Mouse (Mus musculus) intestine, postnatal 0 days (tissue): ENCODE measurements around the gene 0610010K14Rik. TPM values are rescaled to one million over a fixed set of nuclear protein-coding genes. Genes with fewer than 3 reads are reported as not detected.

Experiments
- ATAC-seq: fragments of 200-750 bp; cut with Nextera tagmentation; 2 replicates; pipeline ENCODE4 v1.8.0; 2017; ENCODE audit warnings: mild to moderate bottlenecking, moderate TSS enrichment, moderate library complexity
- H3K27ac ChIP-seq: fragments of 300-500 bp; sonication (generic); 2 replicates; pipeline ENCODE4 v1.5.1; 2014; ENCODE audit warnings: mild to moderate bottlenecking, low read depth, low read length, moderate library complexity
- H3K27me3 ChIP-seq: fragments of 300-500 bp; sonication (generic); replicated peaks from 2 replicates; pipeline ENCODE4 v1.6.1; 2014; ENCODE audit warnings: low read length, mixed read lengths; ENCODE audit not compliant: control insufficient read depth, insufficient read depth
- H3K36me3 ChIP-seq: fragments of 300-500 bp; sonication (generic); 2 replicates; pipeline ENCODE4 v1.6.1; 2014; ENCODE audit warnings: mild to moderate bottlenecking, moderate library complexity; ENCODE audit not compliant: control insufficient read depth, insufficient read depth
- H3K4me1 ChIP-seq: fragments of 300-500 bp; sonication (generic); replicated peaks from 2 replicates; pipeline ENCODE4 v1.6.1; 2014; ENCODE audit warnings: antibody characterized with exemption, low read length, mixed read lengths; ENCODE audit not compliant: control insufficient read depth, insufficient read depth
- H3K4me2 ChIP-seq: fragments of 300-500 bp; sonication (generic); replicated peaks from 2 replicates; pipeline ENCODE4 v1.6.1; 2014; ENCODE audit warnings: low read depth, mild to moderate bottlenecking, moderate library complexity
- H3K4me3 ChIP-seq: fragments of 300-500 bp; sonication (generic); 2 replicates; pipeline ENCODE4 v1.5.1; 2014; ENCODE audit warnings: low read depth, low read length
- H3K9ac ChIP-seq: fragments of 300-500 bp; sonication (generic); 2 replicates; pipeline ENCODE4 v1.6.1; 2014; ENCODE audit warnings: mild to moderate bottlenecking, low read depth, low read length
- H3K9me3 ChIP-seq: fragments of 300-500 bp; sonication (generic); 2 replicates; pipeline ENCODE4 v1.6.1; 2016; ENCODE audit warnings: mixed run types; ENCODE audit not compliant: control insufficient read depth
- CTCF ChIP-seq: sonication (generic); IDR thresholded peaks from 2 replicates; pipeline ENCODE4 v1.5.1; 2016; ENCODE audit warnings: low read depth, mild to moderate bottlenecking, control low read depth, antibody characterized with exemption, moderate library complexity
- WGBS: fragments of 180-500 bp; shearing (Covaris S2); extraction: QIAGEN DNeasy Blood & Tissue Kit; methylation state at CpG from one replicate; pipeline ENCODE4 v1.1.7; 2014; 5-methylcytosine and 5-hydroxymethylcytosine counted together
- polyA plus RNA-seq: library from polyadenylated mRNA; unstranded; fragments of >200 nt; fragmentation: Nextera tagmentation; extraction: Ambion mirVana; gene quantifications from 2 replicates; pipeline ENCODE4 v1.2.1, GENCODE M21; 2015

Gene 0610010K14Rik
- polyA plus RNA-seq, 1 experiment from 2014 or later: 72.7 TPM

DNA sequence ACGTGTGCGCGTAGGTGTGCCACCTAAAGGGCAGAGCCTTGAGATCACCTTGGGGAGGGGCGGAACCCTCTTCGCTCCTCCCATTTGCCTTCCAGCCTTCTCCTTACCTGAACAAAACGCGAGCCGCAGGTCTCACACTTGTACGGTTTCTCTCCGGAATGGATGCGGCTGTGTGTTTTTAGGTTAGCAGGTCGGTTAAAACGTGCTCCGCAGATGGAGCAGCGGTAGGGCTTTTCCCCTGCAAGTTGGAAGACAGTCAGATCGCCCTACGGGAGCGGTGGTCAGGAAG is 11.2 kb downstream of the 0610010K14Rik start:
- Histone ChIP-seq H3K36me3 (no peaks in the 10 kb centered on the region), H3K9ac (peak overlapping the region; percentile 38; the same call in 1 of the 2 replicates), H3K4me3 (peak overlapping the region; percentile 32), H3K9me3 (no peaks in the 10 kb centered on the region), H3K27me3 (peaks cover 7% of the 10 kb centered on the region; the same call in 1 of the 2 replicates), H3K4me2 (peak overlapping the region; percentile 72), H3K4me1 (peaks cover 9% of the 10 kb centered on the region; the same call in 1 of the 2 replicates), H3K27ac (no peak overlapping the region)
- WGBS: 13% methylated on average over 18 of the region's 18 CpGs
- 0 out of 2 replicates have a peak, but pooled peaks have one; percentile 22 for ATAC-seq
- no peak; the same call in 1 of the 2 replicates for TF ChIP-seq CTCF

DNA sequence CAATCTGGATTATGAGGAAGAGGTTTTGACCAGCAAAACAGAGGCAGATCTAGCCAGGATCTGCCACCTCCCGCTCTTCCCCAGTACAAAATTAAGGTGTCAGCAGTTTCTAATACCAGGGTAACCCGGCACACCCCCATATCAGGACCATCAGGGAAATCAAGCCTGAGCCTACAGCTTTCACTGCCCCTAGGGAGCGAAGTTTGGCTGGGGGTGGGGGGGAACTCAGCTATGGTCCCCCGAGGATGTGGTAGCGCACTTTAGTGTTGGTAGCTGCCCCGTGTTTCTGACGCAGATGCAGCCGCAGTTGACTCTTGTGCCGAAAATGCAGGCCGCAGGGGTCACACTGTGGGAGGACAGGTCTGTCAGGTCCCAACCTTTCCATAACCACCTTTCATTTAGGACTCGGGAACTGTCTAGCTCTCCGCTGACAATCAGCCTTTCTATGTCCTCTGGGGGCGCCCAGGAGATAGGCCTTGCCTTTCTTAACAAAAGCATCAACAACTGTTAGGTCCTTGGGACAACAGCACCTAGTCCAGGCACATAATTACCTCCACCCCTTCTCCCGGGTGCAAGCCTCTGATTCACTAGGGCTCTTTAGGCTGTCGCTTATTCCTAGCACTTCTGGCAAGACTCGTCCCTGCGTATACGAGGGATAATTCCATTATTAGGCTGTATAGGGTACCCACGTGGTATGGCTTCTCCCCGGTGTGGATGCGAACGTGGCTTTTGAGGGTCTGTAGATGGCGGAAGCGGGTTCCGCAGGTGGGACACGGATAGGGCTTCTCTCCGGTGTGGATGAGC is 11.7 kb downstream of the 0610010K14Rik start:
- WGBS: 19% methylated on average over 27 of the region's 27 CpGs
- H3K9me3 ChIP-seq: no peaks in the 10 kb centered on the region
- no peak for ATAC-seq
- H3K4me2 ChIP-seq: peak overlapping the region; percentile 72
- TF ChIP-seq CTCF: peak; percentile 40
- H3K4me1 ChIP-seq: peaks cover 9% of the 10 kb centered on the region; the same call in 1 of the 2 replicates
- peaks cover 7% of the 10 kb centered on the region; the same call in 1 of the 2 replicates for H3K27me3 ChIP-seq
- H3K4me3 ChIP-seq: peak overlapping the region; percentile 32
- no peaks in the 10 kb centered on the region for H3K36me3 ChIP-seq
- peak overlapping the region; percentile 51; the same call in 1 of the 2 replicates for H3K27ac ChIP-seq
- H3K9ac ChIP-seq: peak overlapping the region; percentile 31; the same call in 1 of the 2 replicates

- no peak overlapping the region for H3K9ac ChIP-seq
- H3K4me1 ChIP-seq: peaks cover 3% of the 10 kb centered on the region
- 73% methylated on average over 9 of the region's 9 CpGs for WGBS
- no peaks in the 10 kb centered on the region for H3K27me3 ChIP-seq
- no peak overlapping the region for H3K4me3 ChIP-seq
- peak overlapping the region; percentile 57 for H3K27ac ChIP-seq
- H3K36me3 ChIP-seq: no peaks in the 10 kb centered on the region
- no peaks in the 10 kb centered on the region for H3K9me3 ChIP-seq
- no peak for ATAC-seq
- no peak for TF ChIP-seq CTCF
- H3K4me2 ChIP-seq: no peak overlapping the region; the same call in 1 of the 2 replicates
Measured at GRCm38 (mm10) chr11:70223724-70224123, 14.0 kb downstream of the 0610010K14Rik start.

DNA sequence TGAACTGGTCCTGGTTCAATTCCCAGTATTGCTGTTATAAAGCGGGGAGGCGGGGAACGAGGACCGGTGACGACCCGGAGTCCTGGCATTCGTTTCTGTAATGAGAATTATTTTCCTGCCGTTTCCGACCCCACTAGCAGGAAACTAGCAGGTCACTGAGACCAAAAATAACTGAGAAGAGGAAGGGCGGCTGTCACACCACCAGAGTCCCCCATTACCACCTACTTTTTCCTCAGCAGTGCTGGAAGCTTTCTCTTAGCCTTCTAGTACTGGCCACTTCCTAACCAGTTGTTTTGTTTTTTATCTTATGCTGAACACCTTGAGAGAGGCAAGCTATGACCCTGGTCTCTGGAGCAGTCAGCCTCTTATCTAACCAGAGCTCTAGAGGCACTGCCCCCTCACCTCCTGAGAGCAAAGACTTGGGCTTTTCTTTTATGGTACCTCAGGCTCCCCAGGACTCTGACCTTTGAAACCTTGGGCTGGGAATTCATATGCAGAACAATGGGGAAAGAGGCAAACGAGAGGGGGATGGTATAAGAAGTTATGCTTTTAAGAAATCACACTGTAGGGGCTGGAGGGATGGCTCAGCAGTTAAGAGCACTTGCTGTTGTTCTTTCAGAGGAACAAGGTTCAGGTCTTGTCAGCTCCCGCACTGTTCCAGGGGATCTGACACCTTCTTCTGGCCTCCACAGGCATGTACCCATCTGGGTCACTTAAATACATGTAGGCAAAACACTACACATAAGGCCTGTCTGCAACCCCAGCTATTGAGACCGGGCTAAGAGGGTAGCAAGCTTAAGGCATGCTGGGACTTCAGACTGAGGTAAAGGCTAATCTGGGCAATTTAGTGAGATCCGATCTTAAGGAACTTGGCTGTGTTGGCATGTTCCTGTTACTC is 15.9 kb downstream of the 0610010K14Rik start:
- WGBS: 5% methylated on average over 14 of the region's 14 CpGs
- peak; percentile 78 for ATAC-seq
- Histone ChIP-seq H3K4me1 (peaks cover 5% of the 10 kb centered on the region), H3K4me2 (peak overlapping the region; percentile 95), H3K4me3 (peak overlapping the region; percentile 59), H3K36me3 (0 out of 2 replicates have a peak, but pooled peaks cover under 1% of the 10 kb centered on the region), H3K9ac (peak overlapping the region; percentile 67), H3K9me3 (no peaks in the 10 kb centered on the region), H3K27ac (peak overlapping the region; percentile 94), H3K27me3 (no peaks in the 10 kb centered on the region)
- no peak for TF ChIP-seq CTCF

- ATAC-seq: peak; percentile 77
Measured at GRCm38 (mm10) chr11:70220731-70221602, 16.7 kb downstream of the 0610010K14Rik start, which contains the start of gene Slc16a13. Gene Slc16a13 (minus strand): TSS chr11:70221064.

More at GRCm38 (mm10) chr11:70220731-70221602, 16.7 kb downstream of the 0610010K14Rik start, which contains the start of gene Slc16a13:
- Histone ChIP-seq H3K27ac (peak within 1 kb of the TSS; percentile 94), H3K27me3 (no peaks in the 10 kb centered on the region), H3K4me1 (peaks cover 5% of the 10 kb centered on the region), H3K9ac (peak within 1 kb of the TSS; percentile 67), H3K4me3 (peak within 1 kb of the TSS; percentile 59), H3K9me3 (no peaks in the 10 kb centered on the region), H3K36me3 (0 out of 2 replicates have a peak, but pooled peaks cover 4% of the 10 kb centered on the region), H3K4me2 (peak within 1 kb of the TSS; percentile 95)
- WGBS: under 1% methylated on average over 28 of the region's 28 CpGs
- no peak for TF ChIP-seq CTCF
